Mouse (Mus musculus) CH12.LX (cell line): Measurements from ENCODE around the gene Tox2. TPM values are rescaled to one million over a fixed set of nuclear protein-coding genes. Genes with fewer than 3 reads are reported as not detected.

ENCODE experiments used
- DNase-seq: peaks from one replicate; pipeline ENCODE4 v3.0.0-alpha.2; 2013; ENCODE audit errors: extremely low read depth
- H3K27ac ChIP-seq: 2 replicates; pipeline ENCODE4 v1.5.1; 2012; ENCODE audit warnings: low read depth, mild to moderate bottlenecking, control low read depth, moderate library complexity; ENCODE audit not compliant: insufficient read depth
- H3K27me3 ChIP-seq: replicated peaks from 2 replicates; pipeline ENCODE3; 2012; ENCODE audit warnings: inconsistent platforms
- H3K36me3 ChIP-seq, 2 experiments: replicated peaks in 1 of 2; 2 replicates each; pipeline versions ENCODE3 to v1.6.1; 2012; ENCODE audit warnings: inconsistent platforms in 1 of 2, low read length in 1 of 2, mild to moderate bottlenecking in 1 of 2, mixed read lengths in 1 of 2, moderate library complexity in 1 of 2; ENCODE audit not compliant: control insufficient read depth in 1 of 2, insufficient read depth in 1 of 2
- H3K4me1 ChIP-seq, 2 experiments: 2 replicates each; pipeline ENCODE4 v1.6.1; 2012; ENCODE audit warnings: inconsistent platforms in 1 of 2, moderate library complexity in 1 of 2; ENCODE audit not compliant: insufficient read depth in 2 of 2, control insufficient read depth in 1 of 2
- H3K4me2 ChIP-seq: 2 replicates; pipeline ENCODE4 v1.6.1; 2012; ENCODE audit warnings: low read depth, mild to moderate bottlenecking, control low read depth; ENCODE audit not compliant: poor library complexity, insufficient read depth, severe bottlenecking
- H3K4me3 ChIP-seq, 3 experiments: fragments of 150-350 bp in 1 of 3; sonication (generic) in 1 of 3; replicated peaks in 1 of 3; 2 replicates each; pipeline versions ENCODE3 to v1.5.1; 2011 to 2012; ENCODE audit warnings: low read depth in 2 of 3, low read length in 2 of 3, mild to moderate bottlenecking in 2 of 3, moderate library complexity in 2 of 3, control low read depth in 1 of 3, improper control_type of control experiment in 1 of 3, inconsistent platforms in 1 of 3, mixed read lengths in 1 of 3; ENCODE audit not compliant: poor library complexity in 1 of 3
- H3K79me2 ChIP-seq: replicated peaks from 2 replicates; pipeline ENCODE4 v1.6.1; 2012; ENCODE audit warnings: mild to moderate bottlenecking, moderate library complexity; ENCODE audit not compliant: control insufficient read depth, poor library complexity, insufficient read depth, severe bottlenecking; ENCODE audit errors: extremely low read depth
- H3K9ac ChIP-seq: 2 replicates; pipeline ENCODE4 v1.6.1; 2012; ENCODE audit warnings: low read depth, mild to moderate bottlenecking, control low read depth, moderate library complexity; ENCODE audit not compliant: insufficient read depth
- H3K9me3 ChIP-seq: replicated peaks from 2 replicates; pipeline ENCODE3; 2012; ENCODE audit warnings: low read length, inconsistent platforms, mixed read lengths
- BHLHE40 ChIP-seq: IDR thresholded peaks from 2 replicates; pipeline ENCODE4 v1.6.1; 2011; ENCODE audit warnings: mild to moderate bottlenecking, low read depth, low read length, improper control_type of control experiment
- CTCF ChIP-seq, 2 experiments: IDR thresholded peaks in 1 of 2; conservative IDR thresholded peaks in 1 of 2; 2 replicates each; pipeline ENCODE4 v1.5.1; 2011 to 2012; ENCODE audit warnings: low read depth in 2 of 2, low read length in 2 of 2, improper control_type of control experiment in 1 of 2, inconsistent platforms in 1 of 2, mild to moderate bottlenecking in 1 of 2, moderate library complexity in 1 of 2
- E2F4 ChIP-seq: IDR thresholded peaks from 2 replicates; pipeline ENCODE4 v1.6.1; 2011; ENCODE audit warnings: low read depth, low read length, improper control_type of control experiment; ENCODE audit not compliant: insufficient replicate concordance
- ETS1 ChIP-seq: conservative IDR thresholded peaks from 2 replicates; pipeline ENCODE4 v1.6.1; 2012; ENCODE audit warnings: low read depth, mild to moderate bottlenecking, inconsistent platforms, low read length, improper control_type of control experiment, moderate library complexity
- HCFC1 ChIP-seq: IDR thresholded peaks from 2 replicates; pipeline ENCODE4 v1.6.1; 2012; ENCODE audit warnings: low read depth, mild to moderate bottlenecking, inconsistent platforms, low read length, improper control_type of control experiment
- IRF4 ChIP-seq: IDR thresholded peaks from 2 replicates; pipeline ENCODE4 v1.6.1; 2014; ENCODE audit warnings: low read depth, mild to moderate bottlenecking, inconsistent platforms, low read length, improper control_type of control experiment
- JUN ChIP-seq: IDR thresholded peaks from 2 replicates; pipeline ENCODE4 v1.6.1; 2011; ENCODE audit warnings: low read depth, mild to moderate bottlenecking, low read length, improper control_type of control experiment, moderate library complexity; ENCODE audit not compliant: insufficient read depth
- JUND ChIP-seq: conservative IDR thresholded peaks from 2 replicates; pipeline ENCODE4 v1.6.1; 2011; ENCODE audit warnings: low read depth, low read length, improper control_type of control experiment
- KAT2A ChIP-seq: IDR thresholded peaks from 2 replicates; pipeline ENCODE4 v1.6.1; 2012; ENCODE audit warnings: low read length, improper control_type of control experiment, inconsistent platforms; ENCODE audit not compliant: insufficient replicate concordance
- MAFK ChIP-seq: IDR thresholded peaks from 2 replicates; pipeline ENCODE4 v1.6.1; 2011; ENCODE audit warnings: low read length, improper control_type of control experiment; ENCODE audit not compliant: insufficient replicate concordance
- MAX ChIP-seq: IDR thresholded peaks from 2 replicates; pipeline ENCODE4 v1.6.1; 2011; ENCODE audit warnings: low read length, improper control_type of control experiment
- MEF2A ChIP-seq: IDR thresholded peaks from 2 replicates; pipeline ENCODE4 v1.6.1; 2014; ENCODE audit warnings: low read depth, mild to moderate bottlenecking, inconsistent platforms, low read length, improper control_type of control experiment, borderline replicate concordance
- MXI1 ChIP-seq: IDR thresholded peaks from 2 replicates; pipeline ENCODE4 v1.6.1; 2011; ENCODE audit warnings: mild to moderate bottlenecking, low read depth, low read length, improper control_type of control experiment
- PAX5 ChIP-seq: IDR thresholded peaks from 2 replicates; pipeline ENCODE4 v1.6.1; 2012; ENCODE audit warnings: low read length, inconsistent platforms, mixed read lengths
- POLR2A ChIP-seq: IDR thresholded peaks from 2 replicates; pipeline ENCODE4 v1.6.1; 2011; ENCODE audit warnings: low read depth, mild to moderate bottlenecking, improper control_type of control experiment, low read length
- RAD21 ChIP-seq: IDR thresholded peaks from 2 replicates; pipeline ENCODE4 v1.6.1; 2011; ENCODE audit warnings: low read depth, mild to moderate bottlenecking, low read length, improper control_type of control experiment, moderate library complexity
- RCOR1 ChIP-seq: conservative IDR thresholded peaks from 2 replicates; pipeline ENCODE4 v1.6.1; 2012; ENCODE audit warnings: low read depth, mild to moderate bottlenecking, inconsistent platforms, low read length, improper control_type of control experiment
- SMC3 ChIP-seq: IDR thresholded peaks from 2 replicates; pipeline ENCODE4 v1.6.1; 2011; ENCODE audit warnings: low read depth, low read length, improper control_type of control experiment
- TBP ChIP-seq: conservative IDR thresholded peaks from 2 replicates; pipeline ENCODE4 v1.6.1; 2011; ENCODE audit warnings: low read depth, low read length, improper control_type of control experiment
- USF2 ChIP-seq: conservative IDR thresholded peaks from 2 replicates; pipeline ENCODE4 v1.6.1; 2011; ENCODE audit warnings: low read depth, low read length, improper control_type of control experiment
- ZC3H11A ChIP-seq: IDR thresholded peaks from 2 replicates; pipeline ENCODE4 v1.6.1; 2012; ENCODE audit warnings: low read depth, mild to moderate bottlenecking, inconsistent platforms, low read length, improper control_type of control experiment
- ZKSCAN1 ChIP-seq: IDR thresholded peaks from 2 replicates; pipeline ENCODE4 v1.6.1; 2012; ENCODE audit warnings: low read depth, inconsistent platforms, low read length, improper control_type of control experiment, borderline replicate concordance
- ZMIZ1 ChIP-seq: IDR thresholded peaks from 2 replicates; pipeline ENCODE4 v1.6.1; 2012; ENCODE audit warnings: low read depth, mild to moderate bottlenecking, inconsistent platforms, low read length, improper control_type of control experiment
- dilution Hi-C: fragments of 300-500 bp; cut with MboI; formaldehyde crosslinking; loops from 2 replicates; pipeline ENCODE4 v1.14.3; 2020; ENCODE audit warnings: low sequenced_read_pairs; ENCODE audit not compliant: extremely low pct_unique_long_range_greater_than_20kb, extremely low pct_ligation_motif_present
- in situ Hi-C: fragments of 300-500 bp; cut with MboI; formaldehyde crosslinking; loops from 3 replicates; pipeline ENCODE4 v1.14.3; 2019; ENCODE audit warnings: low sequenced_read_pairs, low pct_ligation_motif_present, low pct_unique_long_range_greater_than_20kb, mixed read lengths
- polyA plus RNA-seq: library from polyadenylated mRNA; unstranded; fragments of >175 nt; gene quantifications from 2 replicates; pipeline ENCODE4 v1.2.1, GENCODE M21; 2012; ENCODE audit warnings: low read depth; ENCODE audit not compliant: insufficient read length
- total RNA-seq, 2 experiments: library from RNA; depleted of rRNA; stranded (reverse); fragments of 300-350 nt in 1 of 2; fragments of >200 nt in 1 of 2; gene quantifications; 2 replicates each; pipeline ENCODE4 v1.2.3; 2012 to 2014

Tox2 gene
- total and polyA plus RNA-seq, 3 experiments, result not detected

- in situ Hi-C loops, result no loop called here
- no peak overlapping the region for H3K27ac ChIP-seq
Measured at GRCm38 (mm10) chr2:163233666-163234065, 30.7 kb downstream of the Tox2 start.

GRCm38 (mm10) chr2:163236057-163236456, 33.1 kb downstream of the Tox2 start:
- Histone ChIP-seq H3K27me3 (peaks cover 95% of the 10 kb centered on the region), H3K27ac (no peak overlapping the region), H3K79me2 (no peaks in the 10 kb centered on the region), H3K9me3 (no peaks in the 10 kb centered on the region), H3K9ac (no peak overlapping the region), H3K4me3 (no peak overlapping the region), H3K4me1 (no peaks in the 10 kb centered on the region), H3K36me3 (no peaks in the 10 kb centered on the region), H3K4me2 (no peak overlapping the region)
- TF ChIP-seq USF2 (no peak), RCOR1 (no peak), ZKSCAN1 (no peak), ETS1 (no peak), PAX5 (no peak), POLR2A (no peak)
- dilution Hi-C loops (no loop called here), in situ Hi-C loops (no loop called here)
- DNase-seq, result no peak

More at GRCm38 (mm10) chr2:163233666-163234065, 30.7 kb downstream of the Tox2 start:
- H3K4me1 ChIP-seq, result peaks cover 6 to 9% of the 10 kb centered on the region in 2 experiments
- no peaks in the 10 kb centered on the region for H3K36me3 ChIP-seq
- H3K4me3 ChIP-seq, result no peak overlapping the region
- H3K9me3 ChIP-seq, result no peaks in the 10 kb centered on the region
- peaks cover 97% of the 10 kb centered on the region for H3K27me3 ChIP-seq
- H3K79me2 ChIP-seq, result no peaks in the 10 kb centered on the region
- no peak overlapping the region for H3K4me2 ChIP-seq
- DNase-seq, result no peak
- TF ChIP-seq BHLHE40, result no peak
- no peak for TF ChIP-seq SMC3
- TF ChIP-seq POLR2A, result no peak
- no peak for TF ChIP-seq ZC3H11A
- no peak for TF ChIP-seq ETS1
- TF ChIP-seq MAFK, result no peak
- TF ChIP-seq JUND, result no peak
- no peak for TF ChIP-seq RAD21
- no peak for TF ChIP-seq JUN
- TF ChIP-seq HCFC1, result no peak
- TF ChIP-seq IRF4, result no peak
- no peak for TF ChIP-seq TBP
- no peak for TF ChIP-seq E2F4
- TF ChIP-seq PAX5, result no peak
- TF ChIP-seq MAX, result no peak
- no peak for TF ChIP-seq KAT2A
- no peak for TF ChIP-seq CTCF (conservative IDR thresholded peaks at IDR 0.05 in 1 of 2, IDR thresholded peaks at IDR 0.05 in 1 of 2; ENCODE audit: low read depth in 2 of 2, low read length in 2 of 2)
- TF ChIP-seq MXI1, result no peak
- TF ChIP-seq ZMIZ1, result no peak
- TF ChIP-seq MEF2A, result no peak
- dilution Hi-C loops, result no loop called here
- no peak overlapping the region for H3K9ac ChIP-seq
